Mouse (Mus musculus): ENCODE results near the gene Srsf5. TPM values are rescaled to one million over a fixed set of nuclear protein-coding genes. Genes with fewer than 3 reads are reported as not detected.
A peak's percentile ranks its signal among the peaks of the same experiment; 100 is the strongest.
"Not testable (repeated sequence)": the region's sequence is repeated elsewhere in the genome, so short reads cannot be mapped to it uniquely, and the experiment has no call there.

Srsf5 gene
- polyA plus RNA-seq, 1 experiment from 2014 or later = 435 TPM

GRCm38 (mm10) chr12:80948202-80948601 is 2.9 kb downstream of the Srsf5 start:
- in situ Hi-C loops (cut with MboI; ENCODE audit: low pct_unique_long_range_greater_than_20kb) = no loop called here
- no peak for TF ChIP-seq CTCF (IDR thresholded peaks at IDR 0.05)
- ATAC-seq (no peak), DNase-seq (ENCODE audit: low read depth, low spot score) (no peak)
- H3K27me3 ChIP-seq = no peaks in the 10 kb centered on the region
- ChIA-PET POLR2A (no interaction called here), CTCF (no interaction called here)

- ATAC-seq; CTCF ChIA-PET; DNase-seq (ENCODE audit: low read depth, low spot score); H3K27me3 ChIP-seq; in situ Hi-C loops (cut with MboI; ENCODE audit: low pct_unique_long_range_greater_than_20kb); POLR2A ChIA-PET: not testable (repeated sequence)
Measured at GRCm38 (mm10) chr12:80949603-80950002, 4.3 kb downstream of the Srsf5 start.

- no peak for DNase-seq (ENCODE audit: low read depth, low spot score)
- in situ Hi-C loops (cut with MboI; ENCODE audit: low pct_unique_long_range_greater_than_20kb) = no loop called here
- H3K27me3 ChIP-seq = no peaks in the 10 kb centered on the region
- no peak for ATAC-seq
- no peak for TF ChIP-seq CTCF (IDR thresholded peaks at IDR 0.05)
- POLR2A ChIA-PET = no interaction called here
- CTCF ChIA-PET = no interaction called here
Measured at GRCm38 (mm10) chr12:80951640-80952219, 6.4 kb downstream of the Srsf5 start.

GRCm38 (mm10) chr12:80952526-80952925 is 7.2 kb downstream of the Srsf5 start:
- no peak for TF ChIP-seq CTCF (IDR thresholded peaks at IDR 0.05)
- DNase-seq (ENCODE audit: low read depth, low spot score) = no peak
- ChIA-PET CTCF (no interaction called here), POLR2A (no interaction called here)
- in situ Hi-C loops (cut with MboI; ENCODE audit: low pct_unique_long_range_greater_than_20kb) = no loop called here
- no peaks in the 10 kb centered on the region for H3K27me3 ChIP-seq
- ATAC-seq = no peak

GRCm38 (mm10) chr12:80956039-80956438 is 10.7 kb downstream of the Srsf5 start:
- POLR2A ChIA-PET = interaction anchor here (0.7 kb wide), 2 partner anchors 16 to 1614 kb away, joined by 3 read pairs; no protein-coding TSS in a partner anchor

GRCm38 (mm10) chr12:80957961-80958360 is 12.7 kb downstream of the Srsf5 start:
- ChIA-PET POLR2A (no interaction called here), CTCF (no interaction called here)
- ATAC-seq = no peak
- no peak for TF ChIP-seq CTCF (IDR thresholded peaks at IDR 0.05)
- H3K27me3 ChIP-seq = no peaks in the 10 kb centered on the region
- in situ Hi-C loops (cut with MboI; ENCODE audit: low pct_unique_long_range_greater_than_20kb) = no loop called here
- no peak for DNase-seq (ENCODE audit: low read depth, low spot score)

More at GRCm38 (mm10) chr12:80956039-80956438, 10.7 kb downstream of the Srsf5 start:
- no peaks in the 10 kb centered on the region for H3K27me3 ChIP-seq
- in situ Hi-C loops (cut with MboI; ENCODE audit: low pct_unique_long_range_greater_than_20kb) = no loop called here
- CTCF ChIA-PET = no interaction called here
- DNase-seq (ENCODE audit: low read depth, low spot score) (no peak), ATAC-seq (no peak)
- TF ChIP-seq CTCF (IDR thresholded peaks at IDR 0.05) = no peak

GRCm38 (mm10) chr12:80962566-80962965 is 17.3 kb downstream of the Srsf5 start:
- no peaks in the 10 kb centered on the region for H3K27me3 ChIP-seq
- CTCF ChIA-PET = no interaction called here
- ATAC-seq (no peak), DNase-seq (ENCODE audit: low read depth, low spot score) (no peak)
- in situ Hi-C loops (cut with MboI; ENCODE audit: low pct_unique_long_range_greater_than_20kb) = no loop called here
- no peak for TF ChIP-seq CTCF (IDR thresholded peaks at IDR 0.05)
- POLR2A ChIA-PET = no interaction called here

- DNase-seq (ENCODE audit: low read depth, low spot score) (peak; percentile 34), ATAC-seq (peak; percentile 44)
- CTCF ChIA-PET = interaction anchor here (1.0 kb wide), 1 partner anchor 8 kb away, joined by 3 read pairs; no protein-coding TSS in a partner anchor
- no peak for TF ChIP-seq CTCF (IDR thresholded peaks at IDR 0.05)
- no peaks in the 10 kb centered on the region for H3K27me3 ChIP-seq
- POLR2A ChIA-PET = interaction anchor here (0.7 kb wide), 1 partner anchor 26 kb away, joined by 3 read pairs; no protein-coding TSS in a partner anchor
- in situ Hi-C loops (cut with MboI; ENCODE audit: low pct_unique_long_range_greater_than_20kb) = no loop called here
Measured at GRCm38 (mm10) chr12:80966059-80966838, 20.9 kb downstream of the Srsf5 start.

- in situ Hi-C loops (cut with MboI; ENCODE audit: low pct_unique_long_range_greater_than_20kb) = no loop called here
- DNase-seq (ENCODE audit: low read depth, low spot score) (no peak), ATAC-seq (no peak)
- ChIA-PET POLR2A (interaction anchor here (0.6 kb wide), 2 partner anchors 9 to 21 kb away, joined by 3 to 4 read pairs; no protein-coding TSS in a partner anchor), CTCF (interaction anchor here (1.4 kb wide), 1 partner anchor 14 kb away, joined by 5 read pairs; no protein-coding TSS in a partner anchor)
- peaks cover 7% of the 10 kb centered on the region for H3K27me3 ChIP-seq
- TF ChIP-seq CTCF (IDR thresholded peaks at IDR 0.05) = no peak
Measured at GRCm38 (mm10) chr12:80967918-80968317, 22.6 kb downstream of the Srsf5 start.

GRCm38 (mm10) chr12:80968605-80969004 is 23.3 kb downstream of the Srsf5 start, which contains the start of gene Slc10a1:
Gene Slc10a1, minus strand, starts transcription at chr12:80968705.
- ChIA-PET CTCF (interaction anchor here (1.4 kb wide), 1 partner anchor 13 kb away, joined by 5 read pairs; no protein-coding TSS in a partner anchor), POLR2A (no interaction called here)
- H3K27me3 ChIP-seq = peaks cover 14% of the 10 kb centered on the region
- TF ChIP-seq CTCF (IDR thresholded peaks at IDR 0.05) = no peak
- in situ Hi-C loops (cut with MboI; ENCODE audit: low pct_unique_long_range_greater_than_20kb) = no loop called here
- DNase-seq (ENCODE audit: low read depth, low spot score) (no peak), ATAC-seq (no peak)

- CTCF ChIA-PET = interaction anchor here (1.0 kb wide), 1 partner anchor 11 kb away, joined by 3 read pairs; no protein-coding TSS in a partner anchor
- no peak for TF ChIP-seq CTCF (IDR thresholded peaks at IDR 0.05)
- in situ Hi-C loops (cut with MboI; ENCODE audit: low pct_unique_long_range_greater_than_20kb) = no loop called here
Measured at GRCm38 (mm10) chr12:80970181-80970705, 24.9 kb downstream of the Srsf5 start.

More at GRCm38 (mm10) chr12:80970181-80970705, 24.9 kb downstream of the Srsf5 start:
- DNase-seq (ENCODE audit: low read depth, low spot score) (no peak), ATAC-seq (no peak)
- H3K27me3 ChIP-seq = peaks cover 15% of the 10 kb centered on the region
- POLR2A ChIA-PET = no interaction called here

Data from Patski (cell line).